Mouse (Mus musculus): ENCODE measurements around the gene Pfn1. TPM values are rescaled to one million over a fixed set of nuclear protein-coding genes. Genes with fewer than 3 reads are reported as not detected.

Pfn1 gene
- polyA plus RNA-seq, 1 experiment = 2,636 TPM

DNA sequence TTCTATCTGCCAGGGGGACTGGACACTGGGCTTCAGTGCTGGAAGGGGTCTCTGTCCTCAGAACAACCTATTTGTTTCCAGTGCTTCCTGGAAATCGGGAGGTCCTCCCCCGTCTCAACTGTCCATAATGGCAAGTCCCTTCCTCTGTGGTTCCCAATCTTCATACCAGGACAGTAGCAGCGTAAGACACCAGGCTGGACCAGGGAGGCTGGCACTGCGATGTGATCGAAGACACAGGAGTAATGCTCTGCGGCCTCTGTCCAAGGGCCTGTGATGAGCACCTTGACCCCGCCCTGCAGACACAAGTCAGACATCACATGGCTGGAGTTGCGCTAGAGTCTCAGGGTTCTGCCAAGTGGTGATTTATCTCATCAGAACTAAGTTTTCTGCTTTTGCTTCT, 24.9 kb upstream of the Pfn1 start:
- H3K79me2 ChIP-seq (ENCODE audit: control insufficient read depth, insufficient read depth) = no peaks in the 10 kb centered on the region
- no peak overlapping the region for H3K4me3 ChIP-seq
- no peak overlapping the region for H3K4me2 ChIP-seq (ENCODE audit: low read depth)
- H3ac ChIP-seq (ENCODE audit: control insufficient read depth, insufficient read length) = no peak overlapping the region
- H3K36me3 ChIP-seq (ENCODE audit: control insufficient read depth, insufficient read depth) = peaks cover 9% of the 10 kb centered on the region
- no peaks in the 10 kb centered on the region for H3K27me3 ChIP-seq (ENCODE audit: control insufficient read depth, insufficient read depth, insufficient read length)
- TF ChIP-seq POLR2AphosphoS2 (IDR thresholded peaks at IDR 0.05; ENCODE audit: insufficient read length, low read depth) (no peak), E2F4 (IDR thresholded peaks at IDR 0.05; ENCODE audit: insufficient read depth) (no peak), SRF (IDR thresholded peaks at IDR 0.05; ENCODE audit: control insufficient read depth, insufficient read length, low read depth) (no peak), MYOD1 (IDR thresholded peaks at IDR 0.05; ENCODE audit: control insufficient read depth in 1 of 3, insufficient read length in 2 of 3, low read depth in 2 of 3) (no peak), USF1 (IDR thresholded peaks at IDR 0.05; ENCODE audit: low read depth) (no peak), MAX (IDR thresholded peaks at IDR 0.05; ENCODE audit: low read depth) (no peak), REST (IDR thresholded peaks at IDR 0.05; ENCODE audit: insufficient read depth, insufficient read length) (no peak), CEBPB (IDR thresholded peaks at IDR 0.05; ENCODE audit: insufficient read depth, poor library complexity, severe bottlenecking) (no peak), TCF12 (IDR thresholded peaks at IDR 0.05; ENCODE audit: insufficient read depth, poor library complexity, severe bottlenecking) (no peak), TCF3 (IDR thresholded peaks at IDR 0.05; ENCODE audit: insufficient read length, low read depth) (no peak), POLR2A (IDR thresholded peaks at IDR 0.05; ENCODE audit: insufficient read length, low read depth) (no peak), MYOG (IDR thresholded peaks at IDR 0.05; ENCODE audit: control insufficient read depth in 1 of 3, insufficient read depth in 1 of 3, insufficient read length in 2 of 3, low read depth in 2 of 3) (no peak)

DNA sequence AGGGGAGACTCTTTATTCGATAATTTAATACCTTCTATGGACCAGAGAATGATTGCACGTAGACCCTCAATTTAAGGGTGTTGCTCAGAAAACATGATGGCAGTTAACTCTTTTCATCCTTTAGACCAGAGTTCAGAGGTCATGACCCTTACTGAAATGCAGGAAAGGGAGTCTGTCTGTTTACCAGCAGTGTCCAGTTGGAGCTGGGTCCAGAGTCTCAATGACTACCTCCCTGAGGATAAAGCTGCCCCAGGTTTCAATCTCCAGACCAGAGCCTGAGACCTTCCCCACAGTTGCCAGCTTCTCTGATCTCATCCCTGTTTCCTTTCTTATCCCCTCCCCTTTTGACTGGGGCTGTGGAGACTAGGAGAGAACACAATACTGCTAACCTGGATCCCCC, 24.1 kb upstream of the Pfn1 start:
- H3K4me3 ChIP-seq = no peak overlapping the region
- no peaks in the 10 kb centered on the region for H3K27me3 ChIP-seq (ENCODE audit: control insufficient read depth, insufficient read depth, insufficient read length)
- TF ChIP-seq MYOD1 (IDR thresholded peaks at IDR 0.05; ENCODE audit: control insufficient read depth in 1 of 3, insufficient read length in 2 of 3, low read depth in 2 of 3) (no peak), MAX (IDR thresholded peaks at IDR 0.05; ENCODE audit: low read depth) (no peak), CEBPB (IDR thresholded peaks at IDR 0.05; ENCODE audit: insufficient read depth, poor library complexity, severe bottlenecking) (no peak), TCF3 (IDR thresholded peaks at IDR 0.05; ENCODE audit: insufficient read length, low read depth) (no peak), MYOG (IDR thresholded peaks at IDR 0.05; ENCODE audit: control insufficient read depth in 1 of 3, insufficient read depth in 1 of 3, insufficient read length in 2 of 3, low read depth in 2 of 3) (no peak), POLR2A (IDR thresholded peaks at IDR 0.05; ENCODE audit: insufficient read length, low read depth) (no peak), POLR2AphosphoS2 (IDR thresholded peaks at IDR 0.05; ENCODE audit: insufficient read length, low read depth) (no peak), E2F4 (IDR thresholded peaks at IDR 0.05; ENCODE audit: insufficient read depth) (no peak), SRF (IDR thresholded peaks at IDR 0.05; ENCODE audit: control insufficient read depth, insufficient read length, low read depth) (no peak), TCF12 (IDR thresholded peaks at IDR 0.05; ENCODE audit: insufficient read depth, poor library complexity, severe bottlenecking) (no peak), REST (IDR thresholded peaks at IDR 0.05; ENCODE audit: insufficient read depth, insufficient read length) (no peak), USF1 (IDR thresholded peaks at IDR 0.05; ENCODE audit: low read depth) (no peak)
- H3ac ChIP-seq (ENCODE audit: control insufficient read depth, insufficient read length) = no peak overlapping the region
- H3K4me2 ChIP-seq (ENCODE audit: low read depth) = no peak overlapping the region
- no peaks in the 10 kb centered on the region for H3K79me2 ChIP-seq (ENCODE audit: control insufficient read depth, insufficient read depth)
- H3K36me3 ChIP-seq (ENCODE audit: control insufficient read depth, insufficient read depth) = peaks cover 9% of the 10 kb centered on the region

DNA sequence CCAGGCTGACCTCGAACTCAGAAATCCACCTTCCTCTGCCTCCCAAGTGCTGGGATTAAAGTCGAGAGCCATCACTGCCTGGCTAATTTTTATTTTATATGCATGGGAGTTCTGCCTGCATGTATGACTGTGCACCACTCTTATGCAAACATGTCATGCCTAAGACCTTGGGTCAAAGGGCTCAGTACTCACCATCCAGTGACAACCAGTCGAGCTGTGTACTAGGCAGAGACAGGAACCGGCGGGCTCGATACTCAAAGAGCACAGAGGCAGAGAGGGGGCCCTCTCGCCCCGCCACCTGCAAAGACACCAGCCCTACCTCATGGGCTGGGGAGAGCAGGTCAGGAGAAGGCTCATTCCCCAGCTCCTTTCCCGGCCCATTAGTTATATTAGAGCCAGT, 23.6 kb upstream of the Pfn1 start:
- H3K4me3 ChIP-seq = no peak overlapping the region
- no peaks in the 10 kb centered on the region for H3K27me3 ChIP-seq (ENCODE audit: control insufficient read depth, insufficient read depth, insufficient read length)
- no peak overlapping the region for H3ac ChIP-seq (ENCODE audit: control insufficient read depth, insufficient read length)
- TF ChIP-seq MAX (IDR thresholded peaks at IDR 0.05; ENCODE audit: low read depth) (no peak), MYOD1 (IDR thresholded peaks at IDR 0.05; ENCODE audit: control insufficient read depth in 1 of 3, insufficient read length in 2 of 3, low read depth in 2 of 3) (no peak), E2F4 (IDR thresholded peaks at IDR 0.05; ENCODE audit: insufficient read depth) (no peak), TCF3 (IDR thresholded peaks at IDR 0.05; ENCODE audit: insufficient read length, low read depth) (no peak), REST (IDR thresholded peaks at IDR 0.05; ENCODE audit: insufficient read depth, insufficient read length) (no peak), POLR2AphosphoS2 (IDR thresholded peaks at IDR 0.05; ENCODE audit: insufficient read length, low read depth) (no peak), MYOG (IDR thresholded peaks at IDR 0.05; ENCODE audit: control insufficient read depth in 1 of 3, insufficient read depth in 1 of 3, insufficient read length in 2 of 3, low read depth in 2 of 3) (no peak), SRF (IDR thresholded peaks at IDR 0.05; ENCODE audit: control insufficient read depth, insufficient read length, low read depth) (no peak), CEBPB (IDR thresholded peaks at IDR 0.05; ENCODE audit: insufficient read depth, poor library complexity, severe bottlenecking) (no peak), TCF12 (IDR thresholded peaks at IDR 0.05; ENCODE audit: insufficient read depth, poor library complexity, severe bottlenecking) (no peak), USF1 (IDR thresholded peaks at IDR 0.05; ENCODE audit: low read depth) (no peak), POLR2A (IDR thresholded peaks at IDR 0.05; ENCODE audit: insufficient read length, low read depth) (no peak)
- peaks cover 9% of the 10 kb centered on the region for H3K36me3 ChIP-seq (ENCODE audit: control insufficient read depth, insufficient read depth)
- H3K4me2 ChIP-seq (ENCODE audit: low read depth) = no peak overlapping the region
- no peaks in the 10 kb centered on the region for H3K79me2 ChIP-seq (ENCODE audit: control insufficient read depth, insufficient read depth)

DNA sequence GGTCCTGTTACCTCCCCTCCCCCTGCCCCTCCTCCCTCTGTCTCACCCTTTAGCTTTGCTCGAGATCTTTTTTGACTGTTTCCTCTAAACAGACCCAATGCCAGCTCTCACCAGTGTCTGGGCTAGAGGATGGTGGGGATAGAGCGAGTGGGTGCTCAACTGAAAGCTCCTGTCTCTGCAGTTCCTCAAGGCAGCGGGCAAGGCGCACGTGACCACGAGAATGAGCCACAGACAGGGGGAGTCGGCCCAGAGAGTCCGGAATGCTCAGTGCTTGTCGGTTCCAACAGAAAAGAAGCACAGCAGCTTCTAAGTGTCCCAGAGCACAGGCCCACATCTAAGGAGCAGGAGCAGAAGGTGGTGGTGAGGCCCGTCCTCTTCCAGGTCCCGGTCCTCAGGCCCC, 20.1 kb upstream of the Pfn1 start:
- no peaks in the 10 kb centered on the region for H3K27me3 ChIP-seq (ENCODE audit: control insufficient read depth, insufficient read depth, insufficient read length)
- H3K4me3 ChIP-seq = no peak overlapping the region
- H3ac ChIP-seq (ENCODE audit: control insufficient read depth, insufficient read length) = no peak overlapping the region
- peaks cover 6% of the 10 kb centered on the region for H3K36me3 ChIP-seq (ENCODE audit: control insufficient read depth, insufficient read depth)
- no peaks in the 10 kb centered on the region for H3K79me2 ChIP-seq (ENCODE audit: control insufficient read depth, insufficient read depth)
- no peak overlapping the region for H3K4me2 ChIP-seq (ENCODE audit: low read depth)
- TF ChIP-seq TCF12 (IDR thresholded peaks at IDR 0.05; ENCODE audit: insufficient read depth, poor library complexity, severe bottlenecking) = no peak

DNA sequence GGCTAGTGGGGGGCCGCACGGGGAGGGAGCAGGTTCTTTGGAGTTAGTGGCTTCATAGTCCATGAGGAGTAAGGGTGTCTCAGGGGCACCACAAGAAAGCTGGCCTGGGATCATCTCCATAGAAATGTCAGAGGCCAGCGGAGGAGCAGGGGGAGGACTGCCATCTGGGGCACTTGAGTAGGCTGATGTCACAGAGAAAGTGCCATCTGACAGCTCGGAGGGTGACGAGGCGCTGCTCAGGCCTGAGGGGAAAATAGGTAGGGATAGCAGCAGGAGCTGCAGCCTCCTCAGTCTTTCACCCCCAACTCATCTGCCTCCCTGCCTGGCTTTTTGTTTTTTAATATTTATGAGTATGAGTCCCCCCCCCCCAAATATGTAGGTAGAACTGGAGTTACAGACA, 19.6 kb upstream of the Pfn1 start:
- Histone ChIP-seq H3ac (ENCODE audit: control insufficient read depth, insufficient read length) (no peak overlapping the region), H3K27me3 (ENCODE audit: control insufficient read depth, insufficient read depth, insufficient read length) (no peaks in the 10 kb centered on the region)

More for the DNA sequence above, 19.6 kb upstream of the Pfn1 start:
- no peak for TF ChIP-seq MYOD1 (IDR thresholded peaks at IDR 0.05; ENCODE audit: control insufficient read depth in 1 of 3, insufficient read length in 2 of 3, low read depth in 2 of 3)
- no peak for TF ChIP-seq MAX (IDR thresholded peaks at IDR 0.05; ENCODE audit: low read depth)
- TF ChIP-seq TCF12 (IDR thresholded peaks at IDR 0.05; ENCODE audit: insufficient read depth, poor library complexity, severe bottlenecking) = no peak
- no peak for TF ChIP-seq TCF3 (IDR thresholded peaks at IDR 0.05; ENCODE audit: insufficient read length, low read depth)
- no peak for TF ChIP-seq POLR2A (IDR thresholded peaks at IDR 0.05; ENCODE audit: insufficient read length, low read depth)
- no peak for TF ChIP-seq USF1 (IDR thresholded peaks at IDR 0.05; ENCODE audit: low read depth)
- TF ChIP-seq E2F4 (IDR thresholded peaks at IDR 0.05; ENCODE audit: insufficient read depth) = no peak
- no peak for TF ChIP-seq CEBPB (IDR thresholded peaks at IDR 0.05; ENCODE audit: insufficient read depth, poor library complexity, severe bottlenecking)
- TF ChIP-seq MYOG (IDR thresholded peaks at IDR 0.05; ENCODE audit: control insufficient read depth in 1 of 3, insufficient read depth in 1 of 3, insufficient read length in 2 of 3, low read depth in 2 of 3) = no peak
- TF ChIP-seq POLR2AphosphoS2 (IDR thresholded peaks at IDR 0.05; ENCODE audit: insufficient read length, low read depth) = no peak
- no peak for TF ChIP-seq REST (IDR thresholded peaks at IDR 0.05; ENCODE audit: insufficient read depth, insufficient read length)
- no peak for TF ChIP-seq SRF (IDR thresholded peaks at IDR 0.05; ENCODE audit: control insufficient read depth, insufficient read length, low read depth)
- H3K4me2 ChIP-seq (ENCODE audit: low read depth) = no peak overlapping the region
- no peak overlapping the region for H3K4me3 ChIP-seq
- peaks cover 6% of the 10 kb centered on the region for H3K36me3 ChIP-seq (ENCODE audit: control insufficient read depth, insufficient read depth)
- no peaks in the 10 kb centered on the region for H3K79me2 ChIP-seq (ENCODE audit: control insufficient read depth, insufficient read depth)

Measured in myocyte (in vitro differentiated cells).